ENCODE assay signal across 24 mouse cellular contexts in genomic region chr11:3671000-3671628, GRCm38 (mm10). TPM values are rescaled to one million over a fixed set of nuclear protein-coding genes. Genes with fewer than 3 reads are reported as not detected.
A peak's percentile ranks its signal among the peaks of the same experiment; 100 is the strongest.
DNase-seq lines count a peak whose midpoint lies in the region; ATAC-seq and TF ChIP-seq lines count a peak whose summit lies in the region.
"Had no signal": no experiment of that assay in that cellular context is flagged by ENCODE, and none has a peak within 500 bp of the region (broad histone marks: within the 10 kb centered on the region; RNA-seq: fewer than 3 reads in every experiment).

No protein-coding gene starts in this region.

- H3K27me3 ChIP-seq in midbrain, embryonic 11.5 days (ENCODE audit: control insufficient read depth, insufficient read depth, low read length), result no peaks in the 10 kb centered on the region
- no peaks in the 10 kb centered on the region for H3K27me3 ChIP-seq in midbrain, embryonic 15.5 days (replicated peaks)
- no peaks in the 10 kb centered on the region for H3K27me3 ChIP-seq in neural tube, embryonic 14.5 days (ENCODE audit: control insufficient read depth, insufficient read depth, low read length)
- H3K27me3 ChIP-seq: embryonic facial prominence, embryonic 13.5 days; heart, embryonic 15.5 days; hindbrain, embryonic 13.5 days had no signal

- H3K4me2 ChIP-seq in midbrain, embryonic 11.5 days, result no peak overlapping the region
- no peak overlapping the region for H3K4me2 ChIP-seq in midbrain, embryonic 15.5 days
- no peak overlapping the region for H3K4me2 ChIP-seq in neural tube, embryonic 14.5 days (ENCODE audit: low read depth, low read length)
- H3K4me2 ChIP-seq: embryonic facial prominence, embryonic 13.5 days; heart, embryonic 11.5 days; heart, embryonic 15.5 days; hindbrain, embryonic 13.5 days had no signal

- 89% methylated on average over 1 of the region's 1 CpGs for WGBS in midbrain, embryonic 11.5 days
- WGBS in midbrain, embryonic 15.5 days, result 98% methylated on average over 1 of the region's 1 CpGs
- 92% methylated on average over 1 of the region's 1 CpGs for WGBS in neural tube, embryonic 14.5 days

- intact Hi-C loops in left cerebral cortex, postnatal 4 days (cut with DNase I), result loop anchor here (10.0 kb wide), 1 partner anchor 206 kb away; no protein-coding TSS in a partner anchor

- DNase-seq in midbrain, embryonic 11.5 days (ENCODE audit: low spot score, missing footprints), result peak; percentile 74
- peak; percentile 11 for DNase-seq in Muller cell, postnatal 12 days (ENCODE audit: inconsistent ontology term)
- DNase-seq in thymus, postnatal 25 days, result no peak
- no peak for DNase-seq in left cerebral cortex, postnatal 4 days
- no peak for DNase-seq in layer of hippocampus, adult 2 months (ENCODE audit: low spot score in 2 of 2)
- DNase-seq: adrenal gland, postnatal 14 days; B cell, adult 2 months; cerebellum, adult 18-20 months; cerebellum, adult 9-11 months; cerebellum, postnatal 36 days; gastrocnemius, postnatal 10 days; heart, adult 18-20 months; heart, postnatal 14 days had no signal

- H3K4me3 ChIP-seq in midbrain, embryonic 11.5 days (ENCODE audit: low read depth, low read length), result no peak overlapping the region
- H3K4me3 ChIP-seq in midbrain, embryonic 15.5 days, result no peak overlapping the region
- H3K4me3 ChIP-seq in brown adipose tissue, adult 24 weeks (ENCODE audit: insufficient read depth, low read depth, low read length), result no peak overlapping the region
- no peak overlapping the region for H3K4me3 ChIP-seq in neural tube, embryonic 14.5 days (ENCODE audit: low read depth, low read length)
- no peak overlapping the region for H3K4me3 ChIP-seq in layer of hippocampus, adult 2 months
- H3K4me3 ChIP-seq: embryonic facial prominence, embryonic 13.5 days; heart, embryonic 15.5 days; hindbrain, embryonic 13.5 days had no signal

- H3K4me1 ChIP-seq in midbrain, embryonic 11.5 days (ENCODE audit: control insufficient read depth, insufficient read depth, low read length), result no peaks in the 10 kb centered on the region
- no peaks in the 10 kb centered on the region for H3K4me1 ChIP-seq in midbrain, embryonic 15.5 days
- H3K4me1 ChIP-seq in brown adipose tissue, adult 24 weeks (ENCODE audit: control insufficient read depth, insufficient read depth, insufficient read length, low read length), result peaks cover 3% of the 10 kb centered on the region; the same call in 1 of the 2 replicates
- peaks cover 8% of the 10 kb centered on the region; the same call in 1 of the 2 replicates for H3K4me1 ChIP-seq in neural tube, embryonic 14.5 days (ENCODE audit: control insufficient read depth, insufficient read depth, low read length)
- H3K4me1 ChIP-seq: embryonic facial prominence, embryonic 13.5 days; heart, embryonic 15.5 days had no signal

- peaks cover 22% of the 10 kb centered on the region for H3K36me3 ChIP-seq in midbrain, embryonic 11.5 days (ENCODE audit: control insufficient read depth, insufficient read depth, low read length)
- H3K36me3 ChIP-seq in midbrain, embryonic 15.5 days (replicated peaks), result peaks cover 50% of the 10 kb centered on the region
- H3K36me3 ChIP-seq in neural tube, embryonic 14.5 days (ENCODE audit: control insufficient read depth, insufficient read depth, low read length), result peaks cover 33% of the 10 kb centered on the region

- no peak overlapping the region for H3K9ac ChIP-seq in midbrain, embryonic 11.5 days (ENCODE audit: low read length)
- no peak overlapping the region for H3K9ac ChIP-seq in midbrain, embryonic 15.5 days
- H3K9ac ChIP-seq in neural tube, embryonic 14.5 days (replicated peaks; ENCODE audit: low read depth, low read length), result no peak overlapping the region
- H3K9ac ChIP-seq: embryonic facial prominence, embryonic 13.5 days; heart, embryonic 15.5 days; hindbrain, embryonic 13.5 days had no signal

- TF ChIP-seq CTCF in layer of hippocampus, adult 2 months (conservative IDR thresholded peaks at IDR 0.05), result no peak

- no peak for ATAC-seq in midbrain, embryonic 11.5 days (ENCODE audit: low FRiP score)
- no peak for ATAC-seq in midbrain, embryonic 15.5 days (replicated peaks)
- peak; percentile 76 for ATAC-seq in neural tube, embryonic 14.5 days (ENCODE audit: low read depth)
- ATAC-seq: CD4-positive, CD25-positive, alpha-beta regulatory T cell, adult 4 months; forebrain, embryonic 14.5 days; hindbrain, postnatal 0 days had no signal

- no peaks in the 10 kb centered on the region for H3K9me3 ChIP-seq in midbrain, embryonic 11.5 days (ENCODE audit: control insufficient read depth, low read length)
- H3K9me3 ChIP-seq in midbrain, embryonic 15.5 days, result no peaks in the 10 kb centered on the region
- H3K9me3 ChIP-seq in neural tube, embryonic 14.5 days (ENCODE audit: control insufficient read depth, low read length), result no peaks in the 10 kb centered on the region
- H3K9me3 ChIP-seq: embryonic facial prominence, embryonic 13.5 days; G1E; heart, embryonic 15.5 days; hindbrain, embryonic 13.5 days had no signal

- no peak overlapping the region for H3K27ac ChIP-seq in midbrain, embryonic 11.5 days (ENCODE audit: low read depth, low read length)
- H3K27ac ChIP-seq in midbrain, embryonic 15.5 days, result no peak overlapping the region
- peak overlapping the region; percentile 55 for H3K27ac ChIP-seq in brown adipose tissue, adult 24 weeks (replicated peaks; ENCODE audit: low read depth, low read length)
- H3K27ac ChIP-seq in neural tube, embryonic 14.5 days (ENCODE audit: low read depth, low read length), result no peak overlapping the region
- no peak overlapping the region for H3K27ac ChIP-seq in layer of hippocampus, adult 2 months
- H3K27ac ChIP-seq: embryonic facial prominence, embryonic 13.5 days; heart, embryonic 15.5 days; hindbrain, embryonic 13.5 days; hindbrain, postnatal 0 days had no signal

RNA-seq across cellular contexts. Expression of gene Morc2a, which starts 22.1 kb away (rescaled TPM):
- polyA plus RNA-seq in midbrain, embryonic 11.5 days (2014; fragmentation: Nextera tagmentation; extraction: Ambion mirVana), result 27.3 and 28.1 TPM in 2 replicates
- polyA plus RNA-seq in midbrain, embryonic 15.5 days (2015; fragmentation: Nextera tagmentation; extraction: Ambion mirVana), result 39.5 and 42.5 TPM in 2 replicates
- polyA plus RNA-seq in brown adipose tissue, adult 24 weeks (2012; ENCODE audit: insufficient read depth, insufficient read length, missing spikeins), result 5.7 and 7.9 TPM in 2 replicates
- polyA plus RNA-seq in neural tube, embryonic 14.5 days (2014; fragmentation: Nextera tagmentation; extraction: Ambion mirVana), result 31.0 and 37.0 TPM in 2 replicates
- total RNA-seq in left cerebral cortex, postnatal 4 days (2021), result 10 to 100 TPM; 74.3 to 77.6 TPM
- total RNA-seq in layer of hippocampus, adult 2 months (2021), result 10 to 100 TPM; 41.8 to 42.6 TPM

Comparison
In these comparisons a context has a peak if more than half of its experiments do, and no peak if none do; other contexts are left out.
1. DNase-seq: peak in midbrain, embryonic 11.5 days (single experiment) and Muller cell, postnatal 12 days (single experiment); none in thymus, postnatal 25 days (single experiment), left cerebral cortex, postnatal 4 days (single experiment) and layer of hippocampus, adult 2 months (0 of 2).